Mouse (Mus musculus): ENCODE data around the gene Polr2a.

Gene Polr2a

DNA sequence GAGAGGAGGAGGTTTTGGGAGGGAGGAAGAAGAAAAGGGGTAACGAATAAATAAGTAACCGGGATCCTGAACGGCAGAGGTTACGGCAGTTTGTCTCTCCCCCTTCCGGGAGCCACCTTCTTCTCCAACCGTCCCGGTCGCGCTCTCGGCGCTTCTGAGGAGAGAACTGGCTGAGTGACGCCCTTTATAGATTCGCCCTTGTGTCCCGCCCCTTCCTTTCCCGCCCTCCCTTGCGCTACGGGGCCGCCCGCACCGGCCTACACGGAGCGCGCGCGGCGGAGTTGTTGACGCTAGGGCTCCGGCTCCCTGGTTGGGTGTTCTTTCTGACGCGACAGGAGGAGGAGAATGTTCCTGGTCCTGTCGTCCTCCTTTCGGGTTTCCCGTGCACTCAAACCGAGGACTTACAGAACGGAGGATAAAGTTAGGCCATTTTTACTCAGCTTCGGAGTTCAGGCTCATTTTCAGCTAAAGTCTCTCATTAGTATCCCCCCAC, at the start of gene Polr2a:
Polr2a (minus strand) TSS at position 160 of the 493 bp plus-strand sequence.
- DNase-seq = peak; percentile 96

DNA sequence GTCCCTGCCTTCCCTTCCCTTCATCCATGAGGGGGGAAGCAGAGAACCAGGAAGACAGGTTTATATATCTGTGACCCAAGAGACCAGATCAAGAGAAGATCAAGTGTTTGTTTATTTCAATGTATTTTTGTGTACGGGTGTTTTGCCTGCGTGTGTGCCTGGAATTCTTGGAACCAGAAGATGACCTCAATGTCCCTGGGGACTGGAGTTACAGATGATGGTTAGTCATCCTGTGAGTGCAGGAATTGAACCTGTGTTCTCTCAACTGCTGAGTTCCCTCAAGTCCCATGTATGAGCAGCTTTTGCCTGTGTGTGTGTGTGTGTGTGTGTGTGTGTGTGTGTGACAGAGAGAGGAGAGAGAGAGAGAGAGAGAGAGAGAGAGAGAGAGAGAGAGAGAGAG, 49.2 kb upstream of the Polr2a start:
- DNase-seq = no peak

DNA sequence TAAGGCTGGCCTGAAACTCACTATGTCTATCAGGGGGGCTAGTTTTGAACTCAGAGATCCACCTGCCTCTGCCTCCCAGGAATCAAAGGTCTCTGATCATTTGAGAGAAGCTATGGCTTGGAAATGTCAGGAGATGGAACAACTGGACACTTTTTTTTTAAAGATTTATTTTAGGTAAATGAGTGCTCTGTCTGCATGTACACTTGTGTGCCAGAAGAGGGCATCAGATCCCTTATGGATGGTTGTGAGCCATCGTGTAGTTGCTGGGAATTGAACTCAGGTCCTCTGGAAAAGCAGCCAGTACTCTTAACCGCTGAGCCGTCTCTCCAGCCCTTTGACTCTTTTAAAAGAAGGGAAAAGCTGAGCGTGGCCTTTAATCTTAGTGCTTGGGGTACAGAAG, 47.9 kb upstream of the Polr2a start:
- no peak for DNase-seq

- DNase-seq = peak; percentile 87 to 91
Observed at GRCm38 (mm10) chr11:69804972-69805909, 46.8 kb upstream of the Polr2a start, which contains the start of gene Tmem102. Gene Tmem102, minus strand, starts transcription at chr11:69805624.

DNA sequence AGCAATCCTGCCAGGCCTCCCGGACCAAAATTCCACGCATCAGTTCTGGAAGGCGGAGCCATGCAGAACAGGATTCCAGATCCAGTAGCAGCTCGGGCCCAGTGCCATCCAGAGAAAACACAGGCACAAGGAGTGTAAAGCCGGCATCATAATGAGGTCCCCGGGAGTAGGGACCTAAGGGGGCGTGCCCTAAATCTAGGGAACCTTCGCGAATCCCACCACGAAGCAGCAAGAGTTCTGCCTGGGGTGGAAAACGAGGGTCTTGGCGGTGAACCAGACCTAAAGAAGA, 46.2 kb upstream of the Polr2a start:
- peak in 1 of 2 experiments; percentile 56 for DNase-seq

DNA sequence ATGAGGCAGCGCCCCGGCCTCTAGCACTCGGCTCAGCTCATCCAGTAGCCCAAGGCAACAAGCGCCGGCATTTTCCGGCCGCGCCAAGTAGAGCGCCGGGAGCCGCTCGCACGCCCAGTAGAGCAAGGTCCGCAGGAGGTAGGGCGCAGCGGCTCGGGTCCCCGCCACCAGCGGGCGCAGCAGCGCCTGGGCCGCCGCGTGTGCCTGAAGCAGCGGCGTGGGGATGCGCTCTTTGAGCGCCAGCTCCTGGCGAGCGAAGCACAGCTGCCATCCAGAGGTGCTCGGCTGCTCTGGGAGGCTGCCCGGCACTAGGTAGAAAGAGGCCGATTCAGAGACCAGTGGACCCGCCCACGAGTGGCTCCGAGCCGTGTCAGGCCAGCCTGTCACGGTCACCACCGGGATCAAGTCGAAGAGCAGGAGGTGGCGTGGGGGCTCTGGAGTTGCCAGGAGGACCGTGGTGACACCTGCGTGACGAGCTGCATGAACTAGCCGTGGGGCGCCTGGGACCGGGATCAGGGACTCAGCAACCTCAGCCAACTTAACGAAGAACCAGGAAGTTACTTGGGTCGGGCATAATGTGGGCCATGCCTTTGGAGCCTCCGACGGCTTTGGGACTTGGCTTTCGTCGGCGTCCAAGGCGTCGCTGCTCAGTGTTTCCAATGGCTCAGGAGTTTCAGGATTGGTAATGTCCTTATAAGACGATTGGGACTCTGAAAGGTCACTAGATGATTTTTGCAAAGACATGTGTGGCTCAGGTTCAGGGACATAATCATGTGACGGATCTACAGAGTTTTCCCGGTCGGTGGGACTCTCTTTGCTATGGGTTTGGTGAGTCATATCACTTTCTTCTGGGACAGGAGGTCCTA, 45.6 kb upstream of the Polr2a start:
- DNase-seq = peak; percentile 76 to 83

GRCm38 (mm10) chr11:69803328-69803727, 44.9 kb upstream of the Polr2a start:
- no peak for DNase-seq

DNA sequence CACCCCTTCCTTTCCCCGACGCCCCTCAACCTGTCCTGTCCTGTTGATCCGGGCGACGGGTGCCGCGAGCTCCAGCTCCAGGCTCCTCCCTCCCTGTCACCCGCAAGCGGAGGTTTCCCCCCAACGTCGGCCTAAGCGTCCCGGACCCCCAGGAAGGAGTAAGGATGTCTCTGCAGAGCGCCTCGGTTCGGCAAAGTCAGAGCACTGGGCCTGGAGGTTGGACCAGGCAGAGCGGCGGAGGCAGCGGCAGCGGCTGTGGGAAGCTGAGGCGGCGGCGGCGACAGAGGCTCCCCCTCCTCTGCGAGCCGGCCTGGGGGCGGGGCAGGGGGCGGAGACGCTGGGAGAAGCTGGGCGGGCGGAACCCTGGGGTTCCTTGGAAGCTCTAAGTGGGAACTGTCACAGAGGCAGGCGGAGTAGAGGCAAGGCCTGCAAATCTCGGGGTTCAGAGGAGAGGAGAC, 44.2 kb upstream of the Polr2a start:
- peak; percentile 74 to 75 for DNase-seq

DNA sequence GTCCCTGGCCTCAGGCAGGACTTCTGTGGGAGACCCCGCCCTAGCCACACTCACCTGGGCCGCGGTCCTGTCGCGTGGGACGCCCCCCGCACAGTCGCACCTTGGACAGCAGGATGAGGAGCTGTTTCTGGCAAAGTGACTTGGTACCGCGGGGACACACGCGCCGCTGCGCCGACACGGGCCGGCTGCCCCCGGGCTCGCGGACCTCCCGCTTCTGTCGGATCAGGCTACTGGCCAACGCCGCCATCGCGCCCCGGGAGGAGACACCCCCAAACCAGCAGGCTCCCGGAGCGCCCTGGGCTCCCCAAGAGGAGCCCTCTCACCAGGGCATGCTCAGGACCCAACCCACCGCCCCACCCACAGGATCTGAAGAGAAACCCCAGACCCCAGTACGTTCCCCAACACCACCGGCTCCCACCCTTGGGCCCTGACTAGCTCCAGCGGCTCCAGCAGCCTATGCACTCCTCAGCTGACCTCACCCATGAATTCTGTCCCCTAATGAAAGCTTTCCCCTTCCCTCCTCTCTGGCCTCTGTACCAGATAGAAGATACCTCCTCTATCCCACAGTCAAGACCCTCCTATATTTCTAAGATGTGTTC, 43.0 kb upstream of the Polr2a start, which contains the start of gene Fgf11:
Fgf11 (minus strand) TSS at position 479 of the 599 bp plus-strand sequence.
- no peak for DNase-seq

- peak in 1 of 2 experiments; percentile 39 for DNase-seq
Observed at GRCm38 (mm10) chr11:69800392-69801197, 42.2 kb upstream of the Polr2a start.

DNA sequence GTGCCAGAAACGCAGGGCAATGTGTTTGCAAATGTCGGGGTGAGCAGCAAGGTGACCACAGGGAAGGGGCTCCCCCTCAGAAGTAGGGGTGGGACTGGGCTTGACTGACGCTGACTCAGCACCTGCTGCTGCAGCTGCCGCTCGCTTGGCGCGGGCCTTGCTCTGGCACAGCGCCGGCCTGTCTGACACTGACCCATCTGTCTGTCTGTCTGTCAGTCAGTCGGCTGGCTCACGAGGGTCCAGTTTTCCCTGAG, 41.6 kb upstream of the Polr2a start:
- DNase-seq = no peak

- DNase-seq = no peak
Observed at GRCm38 (mm10) chr11:69799394-69800137, 41.1 kb upstream of the Polr2a start.

- DNase-seq = no peak
Observed at GRCm38 (mm10) chr11:69797924-69798323, 39.5 kb upstream of the Polr2a start.

DNA sequence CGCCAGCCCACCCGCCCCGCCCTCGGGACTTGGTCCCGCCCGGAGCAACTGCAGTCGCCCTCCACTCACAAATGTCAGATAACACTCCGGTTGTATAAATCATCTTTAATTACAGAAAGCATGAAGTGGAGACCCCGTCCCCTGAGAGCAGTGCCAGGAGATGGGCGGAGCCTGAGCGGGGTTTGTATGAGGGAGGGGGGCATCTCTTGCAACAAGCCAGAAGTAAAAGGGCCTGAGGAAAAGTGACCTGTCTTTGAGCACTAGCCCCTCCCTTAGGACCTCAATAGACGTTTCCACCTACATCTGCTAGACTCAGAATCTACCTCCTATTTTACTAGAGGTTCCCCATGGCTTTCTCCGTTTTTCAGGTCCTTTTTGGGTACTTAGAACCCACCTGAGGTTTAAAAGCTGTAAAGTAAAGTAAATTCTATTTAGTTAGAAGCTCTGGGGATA, 37.6 kb upstream of the Polr2a start:
- DNase-seq = peak in 1 of 2 experiments; percentile 21

- DNase-seq = peak; percentile 97 to 99
Observed at GRCm38 (mm10) chr11:69795168-69795982, 36.9 kb upstream of the Polr2a start, which contains the start of gene Chrnb1. Gene Chrnb1, minus strand, starts transcription at chr11:69795943.

DNA sequence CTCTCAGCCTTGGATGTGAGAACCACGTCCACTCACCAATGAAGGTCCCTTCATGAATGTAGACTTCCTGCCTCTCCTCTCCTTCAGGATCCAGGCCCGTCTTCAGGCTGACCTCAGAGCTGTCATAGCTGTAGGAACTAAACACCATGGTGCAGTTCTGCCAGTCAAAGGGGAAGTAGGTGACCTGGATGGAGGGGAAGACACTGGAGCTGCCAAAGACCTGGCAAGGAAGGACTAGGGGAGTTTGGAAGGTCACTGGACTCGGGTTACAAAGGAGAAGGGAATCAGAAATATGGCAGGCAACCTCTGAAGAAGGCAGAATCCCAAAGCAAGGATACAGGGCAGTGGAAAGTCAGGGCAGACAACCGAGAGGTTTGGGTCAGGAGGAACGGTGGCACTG, 35.0 kb upstream of the Polr2a start:
- no peak for DNase-seq

- DNase-seq = no peak
Observed at GRCm38 (mm10) chr11:69791420-69791819, 33.0 kb upstream of the Polr2a start.

GRCm38 (mm10) chr11:69789431-69789830, 31.0 kb upstream of the Polr2a start:
- no peak for DNase-seq

GRCm38 (mm10) chr11:69787306-69787705, 28.9 kb upstream of the Polr2a start:
- no peak for DNase-seq

GRCm38 (mm10) chr11:69784793-69785272, 26.4 kb upstream of the Polr2a start:
- DNase-seq = peak in 1 of 2 experiments; percentile 42

Data from kidney, adult 8-10 months (tissue).